Mouse (Mus musculus) liver, embryonic 14.5 days (tissue): ENCODE measurements at regions not wholly inside any gene's neighbourhood (a gene's known extent, or its start where the extent isn't known, plus 50 kb on each side); places are given as distances from the start of the nearest gene placed in this dataset.

Experiments
- ATAC-seq: fragments of 200-750 bp; cut with Nextera tagmentation; 2 replicates; pipeline ENCODE4 v1.8.0; 2017; ENCODE audit warnings: moderate number of reproducible peaks, mild to moderate bottlenecking, moderate library complexity; ENCODE audit not compliant: insufficient read depth
- DNase-seq, 3 experiments: peaks; one replicate each; pipeline ENCODE4 v3.0.0-alpha.2; 2012 to 2013; ENCODE audit warnings: low read depth in 3 of 3, low spot score in 3 of 3
- H3K27ac ChIP-seq: fragments of 300-500 bp; sonication (generic); 2 replicates; pipeline ENCODE4 v1.5.1; 2014; ENCODE audit warnings: moderate library complexity, mild to moderate bottlenecking, control low read depth, inconsistent platforms
- H3K27me3 ChIP-seq: fragments of 300-500 bp; sonication (generic); 2 replicates; pipeline ENCODE4 v1.6.1; 2014; ENCODE audit warnings: mild to moderate bottlenecking, low read length, moderate library complexity; ENCODE audit not compliant: control insufficient read depth, insufficient read depth
- H3K36me3 ChIP-seq: fragments of 300-500 bp; sonication (generic); replicated peaks from 2 replicates; pipeline ENCODE4 v1.6.1; 2014; ENCODE audit warnings: low read depth; ENCODE audit not compliant: control insufficient read depth, insufficient read depth
- H3K4me1 ChIP-seq, 2 experiments: fragments of 200-500 bp in 1 of 2; fragments of 300-500 bp in 1 of 2; sonication (generic) in 1 of 2; replicated peaks; 2 replicates each; pipeline ENCODE4 v1.6.1; 2012 to 2014; ENCODE audit warnings: antibody characterized with exemption in 1 of 2, inconsistent platforms in 1 of 2, low read length in 1 of 2; ENCODE audit not compliant: control insufficient read depth in 2 of 2, insufficient read depth in 2 of 2
- H3K4me2 ChIP-seq: fragments of 300-500 bp; sonication (generic); 2 replicates; pipeline ENCODE4 v1.6.1; 2014; ENCODE audit warnings: low read depth, mild to moderate bottlenecking, control low read depth, moderate library complexity
- H3K4me3 ChIP-seq, 2 experiments: fragments of 200-500 bp in 1 of 2; fragments of 300-500 bp in 1 of 2; sonication (generic) in 1 of 2; 2 replicates each; pipeline ENCODE4 v1.5.1; 2012 to 2014; ENCODE audit warnings: low read depth in 2 of 2, low read length in 2 of 2, mild to moderate bottlenecking in 2 of 2, control low read depth in 1 of 2, inconsistent platforms in 1 of 2, moderate library complexity in 1 of 2; ENCODE audit not compliant: insufficient read depth in 1 of 2
- H3K9ac ChIP-seq: fragments of 300-500 bp; sonication (generic); replicated peaks from 2 replicates; pipeline ENCODE4 v1.6.1; 2014; ENCODE audit warnings: mild to moderate bottlenecking, control low read depth, moderate library complexity
- H3K9me3 ChIP-seq: fragments of 300-500 bp; sonication (generic); 2 replicates; pipeline ENCODE4 v1.6.1; 2016; ENCODE audit warnings: low read length, mixed read lengths; ENCODE audit not compliant: control insufficient read depth
- CTCF ChIP-seq: IDR thresholded peaks from 2 replicates; pipeline ENCODE4 v1.5.1; 2016; ENCODE audit warnings: antibody characterized with exemption, low read depth, control low read depth
- EP300 ChIP-seq: IDR thresholded peaks from 2 replicates; pipeline ENCODE4 v1.6.1; 2016; ENCODE audit warnings: antibody characterized with exemption, low read depth
- WGBS: fragments of 180-500 bp; shearing (Covaris S2); extraction: QIAGEN DNeasy Blood & Tissue Kit; methylation state at CpG from one replicate; pipeline ENCODE4 v1.1.7; 2014; ENCODE audit not compliant: insufficient replicate concordance; 5-methylcytosine and 5-hydroxymethylcytosine counted together

- Histone ChIP-seq H3K4me2 (no peak overlapping the region), H3K4me3 (no peak overlapping the region), H3K27me3 (no peaks in the 10 kb centered on the region), H3K4me1 (no peaks in the 10 kb centered on the region), H3K27ac (no peak overlapping the region), H3K9ac (no peak overlapping the region), H3K36me3 (no peaks in the 10 kb centered on the region), H3K9me3 (no peaks in the 10 kb centered on the region)
- ATAC-seq (no peak), DNase-seq (no peak)
- 66% methylated on average over 4 of the region's 4 CpGs for WGBS
- TF ChIP-seq CTCF (no peak), EP300 (no peak)
Observed at GRCm38 (mm10) chr3:39461561-39461960, 574.8 kb downstream of the Fat4 start.

- WGBS, result 48% methylated on average over 3 of the region's 3 CpGs
- no peak for TF ChIP-seq CTCF
- TF ChIP-seq EP300, result no peak
- Histone ChIP-seq H3K4me3 (no peak overlapping the region), H3K36me3 (no peaks in the 10 kb centered on the region), H3K4me1 (no peaks in the 10 kb centered on the region), H3K9me3 (no peaks in the 10 kb centered on the region), H3K27ac (no peak overlapping the region), H3K9ac (no peak overlapping the region), H3K27me3 (no peaks in the 10 kb centered on the region), H3K4me2 (no peak overlapping the region)
- no peak for DNase-seq
- ATAC-seq, result no peak
Observed at GRCm38 (mm10) chr3:39465811-39466210, 579.1 kb downstream of the Fat4 start.

GRCm38 (mm10) chr3:39489392-39489791 is 602.7 kb downstream of the Fat4 start:
- Histone ChIP-seq H3K36me3 (no peaks in the 10 kb centered on the region), H3K4me1 (no peaks in the 10 kb centered on the region), H3K4me2 (no peak overlapping the region), H3K4me3 (no peak overlapping the region), H3K9me3 (no peaks in the 10 kb centered on the region), H3K9ac (no peak overlapping the region), H3K27ac (no peak overlapping the region), H3K27me3 (no peaks in the 10 kb centered on the region)
- TF ChIP-seq CTCF (no peak), EP300 (no peak)
- DNase-seq (no peak), ATAC-seq (no peak)
- 72% methylated on average over 7 of the region's 7 CpGs for whole genome bisulfite sequencing

GRCm38 (mm10) chr3:39494363-39494762 is 607.6 kb downstream of the Fat4 start:
- H3K4me3 ChIP-seq, result no peak overlapping the region
- no peaks in the 10 kb centered on the region for H3K36me3 ChIP-seq
- H3K9ac ChIP-seq, result no peak overlapping the region
- no peak overlapping the region for H3K27ac ChIP-seq
- 63% methylated on average over 3 of the region's 3 CpGs for WGBS
- no peaks in the 10 kb centered on the region for H3K9me3 ChIP-seq
- DNase-seq (no peak), ATAC-seq (no peak)
- no peaks in the 10 kb centered on the region for H3K4me1 ChIP-seq
- H3K4me2 ChIP-seq, result no peak overlapping the region
- TF ChIP-seq CTCF, result no peak
- no peak for TF ChIP-seq EP300
- H3K27me3 ChIP-seq, result no peaks in the 10 kb centered on the region

- no peak overlapping the region for H3K27ac ChIP-seq
- TF ChIP-seq CTCF (no peak), EP300 (no peak)
- H3K27me3 ChIP-seq, result no peaks in the 10 kb centered on the region
- ATAC-seq, result no peak
- H3K4me2 ChIP-seq, result no peak overlapping the region
- H3K9ac ChIP-seq, result no peak overlapping the region
- no peak overlapping the region for H3K4me3 ChIP-seq
- 69% methylated on average over 5 of the region's 5 CpGs for WGBS
- H3K9me3 ChIP-seq, result no peaks in the 10 kb centered on the region
- no peaks in the 10 kb centered on the region for H3K4me1 ChIP-seq
- no peaks in the 10 kb centered on the region for H3K36me3 ChIP-seq
- DNase-seq, result no peak
Observed at GRCm38 (mm10) chr3:39528087-39528486, 641.3 kb downstream of the Fat4 start.
